Mouse (Mus musculus): ENCODE measurements around the gene Stmn1. TPM values are rescaled to one million over a fixed set of nuclear protein-coding genes. Genes with fewer than 3 reads are reported as not detected.

The Stmn1 gene
- polyA plus RNA-seq, 1 experiment from 2014 or later: 991 TPM

GRCm38 (mm10) chr4:134506713-134507112 is 38.6 kb downstream of the Stmn1 start:
- H3K27ac ChIP-seq (ENCODE audit: low read depth, low read length): no peak overlapping the region
- no peak for ATAC-seq (replicated peaks; ENCODE audit: insufficient number of reproducible peaks, low FRiP score, low TSS enrichment)
- 83% methylated on average over 19 of the region's 19 CpGs for WGBS (ENCODE audit: insufficient replicate concordance)
- no peak overlapping the region for H3K4me2 ChIP-seq
- no peak overlapping the region for H3K4me3 ChIP-seq (ENCODE audit: low read depth, low read length)
- H3K9ac ChIP-seq (ENCODE audit: low read depth, low read length): no peak overlapping the region
- H3K27me3 ChIP-seq (ENCODE audit: control insufficient read depth, insufficient read depth, low read length): no peaks in the 10 kb centered on the region
- H3K4me1 ChIP-seq (ENCODE audit: control insufficient read depth, insufficient read depth, low read length): peaks cover 1% of the 10 kb centered on the region; the same call in 1 of the 2 replicates
- no peaks in the 10 kb centered on the region for H3K9me3 ChIP-seq (replicated peaks; ENCODE audit: control insufficient read depth, low read length)
- 0 out of 2 replicates have a peak, but pooled peaks cover 2% of the 10 kb centered on the region for H3K36me3 ChIP-seq (ENCODE audit: control insufficient read depth, insufficient read depth, low read length)

- no peaks in the 10 kb centered on the region for H3K27me3 ChIP-seq (ENCODE audit: control insufficient read depth, insufficient read depth, low read length)
- H3K4me1 ChIP-seq (ENCODE audit: control insufficient read depth, insufficient read depth, low read length): peaks cover 18% of the 10 kb centered on the region
- H3K4me2 ChIP-seq: peak overlapping the region; percentile 63; the same call in 1 of the 2 replicates
- ATAC-seq (replicated peaks; ENCODE audit: insufficient number of reproducible peaks, low FRiP score, low TSS enrichment): no peak; the same call in 1 of the 2 replicates
- no peak overlapping the region for H3K27ac ChIP-seq (ENCODE audit: low read depth, low read length)
- WGBS (ENCODE audit: insufficient replicate concordance): 74% methylated on average over 4 of the region's 4 CpGs
- no peaks in the 10 kb centered on the region for H3K9me3 ChIP-seq (replicated peaks; ENCODE audit: control insufficient read depth, low read length)
- peak overlapping the region; percentile 53; the same call in 1 of the 2 replicates for H3K4me3 ChIP-seq (ENCODE audit: low read depth, low read length)
- H3K9ac ChIP-seq (ENCODE audit: low read depth, low read length): no peak overlapping the region
- H3K36me3 ChIP-seq (ENCODE audit: control insufficient read depth, insufficient read depth, low read length): 0 out of 2 replicates have a peak, but pooled peaks cover 2% of the 10 kb centered on the region
Observed at GRCm38 (mm10) chr4:134510396-134510795, 42.3 kb downstream of the Stmn1 start.

- Histone ChIP-seq H3K9ac (ENCODE audit: low read depth, low read length) (peak within 1 kb of the TSS; percentile 59), H3K9me3 (replicated peaks; ENCODE audit: control insufficient read depth, low read length) (no peaks in the 10 kb centered on the region), H3K4me1 (ENCODE audit: control insufficient read depth, insufficient read depth, low read length) (peaks cover 23% of the 10 kb centered on the region), H3K27me3 (ENCODE audit: control insufficient read depth, insufficient read depth, low read length) (no peaks in the 10 kb centered on the region), H3K27ac (ENCODE audit: low read depth, low read length) (peak within 1 kb of the TSS; percentile 6; the same call in 1 of the 2 replicates), H3K36me3 (ENCODE audit: control insufficient read depth, insufficient read depth, low read length) (0 out of 2 replicates have a peak, but pooled peaks cover 2% of the 10 kb centered on the region), H3K4me2 (peak within 1 kb of the TSS; percentile 63), H3K4me3 (ENCODE audit: low read depth, low read length) (peak within 1 kb of the TSS; percentile 53)
- ATAC-seq (replicated peaks; ENCODE audit: insufficient number of reproducible peaks, low FRiP score, low TSS enrichment): peak; percentile 90
- under 1% methylated on average over 42 of the region's 42 CpGs for WGBS (ENCODE audit: insufficient replicate concordance)
Observed at GRCm38 (mm10) chr4:134510845-134511411, 42.8 kb downstream of the Stmn1 start, which contains the start of gene Aunip. Aunip (plus strand) TSS chr4:134510999.

GRCm38 (mm10) chr4:134511730-134512129 is 43.6 kb downstream of the Stmn1 start:
- no peaks in the 10 kb centered on the region for H3K27me3 ChIP-seq (ENCODE audit: control insufficient read depth, insufficient read depth, low read length)
- peak overlapping the region; percentile 63 for H3K4me2 ChIP-seq
- peak overlapping the region; percentile 53 for H3K4me3 ChIP-seq (ENCODE audit: low read depth, low read length)
- H3K27ac ChIP-seq (ENCODE audit: low read depth, low read length): no peak overlapping the region
- H3K4me1 ChIP-seq (ENCODE audit: control insufficient read depth, insufficient read depth, low read length): peaks cover 30% of the 10 kb centered on the region
- no peaks in the 10 kb centered on the region for H3K9me3 ChIP-seq (replicated peaks; ENCODE audit: control insufficient read depth, low read length)
- H3K9ac ChIP-seq (ENCODE audit: low read depth, low read length): peak overlapping the region; percentile 46; the same call in 1 of the 2 replicates
- ATAC-seq (replicated peaks; ENCODE audit: insufficient number of reproducible peaks, low FRiP score, low TSS enrichment): no peak
- H3K36me3 ChIP-seq (ENCODE audit: control insufficient read depth, insufficient read depth, low read length): 0 out of 2 replicates have a peak, but pooled peaks cover 2% of the 10 kb centered on the region
- 71% methylated on average over 6 of the region's 6 CpGs for WGBS (ENCODE audit: insufficient replicate concordance)

GRCm38 (mm10) chr4:134512798-134513197 is 44.7 kb downstream of the Stmn1 start:
- Histone ChIP-seq H3K9ac (ENCODE audit: low read depth, low read length) (0 out of 2 replicates have a peak overlapping the region, but pooled peaks have one; percentile 46), H3K27ac (ENCODE audit: low read depth, low read length) (peak overlapping the region; percentile 59; the same call in 1 of the 2 replicates), H3K9me3 (replicated peaks; ENCODE audit: control insufficient read depth, low read length) (no peaks in the 10 kb centered on the region), H3K4me1 (ENCODE audit: control insufficient read depth, insufficient read depth, low read length) (peaks cover 40% of the 10 kb centered on the region), H3K27me3 (ENCODE audit: control insufficient read depth, insufficient read depth, low read length) (no peaks in the 10 kb centered on the region), H3K4me2 (peak overlapping the region; percentile 63), H3K4me3 (ENCODE audit: low read depth, low read length) (peak overlapping the region; percentile 24), H3K36me3 (ENCODE audit: control insufficient read depth, insufficient read depth, low read length) (no peaks in the 10 kb centered on the region)
- no peak for ATAC-seq (replicated peaks; ENCODE audit: insufficient number of reproducible peaks, low FRiP score, low TSS enrichment)
- 15% methylated on average over 14 of the region's 15 CpGs for WGBS (ENCODE audit: insufficient replicate concordance)

- H3K4me3 ChIP-seq (ENCODE audit: low read depth, low read length): no peak overlapping the region
- H3K4me1 ChIP-seq (ENCODE audit: control insufficient read depth, insufficient read depth, low read length): peaks cover 41% of the 10 kb centered on the region
- H3K27ac ChIP-seq (ENCODE audit: low read depth, low read length): peak overlapping the region; percentile 54; the same call in 1 of the 2 replicates
- H3K4me2 ChIP-seq: peak overlapping the region; percentile 40
- no peaks in the 10 kb centered on the region for H3K9me3 ChIP-seq (replicated peaks; ENCODE audit: control insufficient read depth, low read length)
- H3K9ac ChIP-seq (ENCODE audit: low read depth, low read length): no peak overlapping the region; the same call in 1 of the 2 replicates
- no peaks in the 10 kb centered on the region for H3K36me3 ChIP-seq (ENCODE audit: control insufficient read depth, insufficient read depth, low read length)
- no peak for ATAC-seq (replicated peaks; ENCODE audit: insufficient number of reproducible peaks, low FRiP score, low TSS enrichment)
- no peaks in the 10 kb centered on the region for H3K27me3 ChIP-seq (ENCODE audit: control insufficient read depth, insufficient read depth, low read length)
- WGBS (ENCODE audit: insufficient replicate concordance): 78% methylated on average over 11 of the region's 11 CpGs
Observed at GRCm38 (mm10) chr4:134514309-134514930, 46.3 kb downstream of the Stmn1 start.

GRCm38 (mm10) chr4:134515614-134516013 is 47.5 kb downstream of the Stmn1 start:
- no peak overlapping the region for H3K9ac ChIP-seq (ENCODE audit: low read depth, low read length)
- H3K9me3 ChIP-seq (replicated peaks; ENCODE audit: control insufficient read depth, low read length): no peaks in the 10 kb centered on the region
- no peak overlapping the region for H3K4me3 ChIP-seq (ENCODE audit: low read depth, low read length)
- no peaks in the 10 kb centered on the region for H3K27me3 ChIP-seq (ENCODE audit: control insufficient read depth, insufficient read depth, low read length)
- H3K36me3 ChIP-seq (ENCODE audit: control insufficient read depth, insufficient read depth, low read length): no peaks in the 10 kb centered on the region
- H3K27ac ChIP-seq (ENCODE audit: low read depth, low read length): peak overlapping the region; percentile 98
- no peak for ATAC-seq (replicated peaks; ENCODE audit: insufficient number of reproducible peaks, low FRiP score, low TSS enrichment)
- H3K4me2 ChIP-seq: no peak overlapping the region
- H3K4me1 ChIP-seq (ENCODE audit: control insufficient read depth, insufficient read depth, low read length): peaks cover 41% of the 10 kb centered on the region
- 45% methylated on average over 7 of the region's 7 CpGs for WGBS (ENCODE audit: insufficient replicate concordance)

GRCm38 (mm10) chr4:134516981-134517380 is 48.9 kb downstream of the Stmn1 start:
- peak; percentile 44; the same call in 1 of the 2 replicates for ATAC-seq (replicated peaks; ENCODE audit: insufficient number of reproducible peaks, low FRiP score, low TSS enrichment)
- 28% methylated on average over 8 of the region's 8 CpGs for WGBS (ENCODE audit: insufficient replicate concordance)

More at GRCm38 (mm10) chr4:134516981-134517380, 48.9 kb downstream of the Stmn1 start:
- Histone ChIP-seq H3K36me3 (ENCODE audit: control insufficient read depth, insufficient read depth, low read length) (0 out of 2 replicates have a peak, but pooled peaks cover 5% of the 10 kb centered on the region), H3K27me3 (ENCODE audit: control insufficient read depth, insufficient read depth, low read length) (no peaks in the 10 kb centered on the region), H3K4me2 (peak overlapping the region; percentile 55), H3K4me3 (ENCODE audit: low read depth, low read length) (0 out of 2 replicates have a peak overlapping the region, but pooled peaks have one; percentile 3), H3K9ac (ENCODE audit: low read depth, low read length) (peak overlapping the region; percentile 64), H3K4me1 (ENCODE audit: control insufficient read depth, insufficient read depth, low read length) (peaks cover 37% of the 10 kb centered on the region), H3K27ac (ENCODE audit: low read depth, low read length) (peak overlapping the region; percentile 98), H3K9me3 (replicated peaks; ENCODE audit: control insufficient read depth, low read length) (no peaks in the 10 kb centered on the region)

Measured in heart, embryonic 11.5 days (tissue).